Mouse (Mus musculus) left cerebral cortex, postnatal 10 days (tissue): ENCODE measurements around the gene Zcchc17. TPM values are rescaled to one million over a fixed set of nuclear protein-coding genes. Genes with fewer than 3 reads are reported as not detected.

Source experiments
- DNase-seq, 2 experiments: peaks; one replicate each; pipeline ENCODE4 v3.0.0; 2021 to 2022; ENCODE audit warnings: low spot score in 2 of 2, mixed read lengths in 1 of 2; ENCODE audit errors: extremely low spot score in 1 of 2
- intact Hi-C: fragments of 180-260 bp; cut with DNase I; formaldehyde crosslinking; loops from one replicate; pipeline ENCODE4 v1.15.1; 2025
- total RNA-seq, 2 experiments: library from RNA; stranded (reverse); gene quantifications; 2 replicates each; pipeline ENCODE4 v1.2.3; 2021

Zcchc17 gene
- total RNA-seq, 2 experiments from 2014 or later = 49.0 to 54.6 TPM

DNA sequence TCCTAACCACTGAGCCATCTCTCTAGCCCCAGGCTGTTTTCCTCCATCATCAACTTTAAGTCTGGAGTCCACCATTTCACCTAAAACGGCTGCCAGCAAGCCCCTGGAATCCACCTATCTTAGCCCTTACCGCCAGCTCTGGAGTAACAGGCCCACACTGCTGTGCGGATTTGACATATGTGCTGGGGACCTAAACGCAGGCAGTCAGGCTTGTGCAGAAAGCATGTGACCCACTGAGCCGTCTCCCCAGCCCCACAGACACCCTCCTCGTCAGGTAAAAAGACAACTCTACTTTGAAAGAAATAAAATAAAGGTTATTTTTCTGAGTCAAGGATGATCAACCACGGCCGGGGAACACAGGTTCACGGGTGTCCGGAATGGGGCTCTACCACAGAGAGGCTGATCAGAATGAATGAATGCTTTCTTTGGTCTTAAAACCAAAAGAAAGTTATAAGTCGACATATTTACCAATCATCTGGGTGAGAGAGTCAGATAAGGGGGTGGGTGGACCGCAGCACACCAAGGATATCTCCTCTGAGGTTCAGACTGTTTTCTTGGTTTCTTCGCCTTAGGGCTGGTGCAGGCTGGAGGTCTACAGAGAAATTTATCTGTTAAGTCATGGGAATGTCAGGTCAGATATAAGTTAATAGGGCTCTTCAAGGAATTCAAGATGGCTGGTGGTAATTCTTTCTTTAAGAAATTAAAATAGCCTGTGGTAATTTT is 63.3 kb downstream of the Zcchc17 start:
- DNase-seq = no peak
- intact Hi-C loops = no loop called here

DNA sequence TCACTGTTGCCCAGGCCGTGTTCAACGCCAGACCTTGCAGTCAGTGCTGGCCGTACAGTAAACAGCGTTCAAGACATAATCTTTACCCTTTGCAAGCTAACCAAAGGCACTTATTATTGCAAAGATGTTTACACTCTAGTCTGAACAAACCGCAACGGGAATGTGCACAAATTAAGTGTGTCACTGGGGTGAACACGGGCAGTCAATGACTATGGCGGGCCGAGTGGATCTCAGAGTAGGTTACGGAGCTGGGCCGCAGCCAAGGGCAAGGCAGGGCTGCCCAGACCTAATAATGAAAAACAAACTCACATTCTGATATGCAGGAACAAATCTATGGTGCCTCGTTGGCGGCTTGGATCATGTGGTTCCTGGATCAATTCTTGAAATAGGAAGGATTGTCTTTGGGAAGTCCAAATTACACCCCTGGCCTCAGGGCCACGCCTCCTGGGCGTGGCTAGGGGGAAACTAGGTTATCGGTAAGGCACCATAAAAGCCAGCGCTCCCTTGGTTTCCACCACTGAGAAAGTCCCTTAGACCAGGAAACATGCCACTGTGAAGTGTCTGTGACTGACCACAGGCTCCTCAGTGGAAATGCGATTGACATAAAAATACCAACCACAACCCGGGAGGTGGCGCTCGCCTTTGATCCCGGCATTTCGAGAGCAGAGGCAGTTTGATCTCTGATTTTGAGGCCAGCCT is 64.5 kb downstream of the Zcchc17 start:
- intact Hi-C loops = no loop called here
- DNase-seq = no peak

DNA sequence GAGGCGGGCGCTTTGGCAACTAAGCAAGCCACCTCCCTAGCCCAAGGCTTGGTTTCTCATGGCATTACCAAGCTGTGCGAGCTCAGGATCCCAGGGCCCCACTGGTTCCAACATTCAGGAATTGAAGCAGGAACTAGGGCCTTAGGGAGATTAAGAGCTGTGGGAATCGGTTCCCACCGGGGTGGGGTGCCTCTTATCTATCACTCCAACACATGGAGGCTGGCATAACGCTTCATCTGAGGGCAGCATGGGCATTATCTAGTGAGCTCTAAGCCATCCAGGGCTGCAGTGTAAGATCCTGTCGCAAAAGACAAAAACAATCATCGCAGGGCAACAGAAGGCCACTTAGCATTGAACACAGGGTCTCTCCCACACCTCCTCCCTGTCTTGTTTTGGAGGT is 65.2 kb downstream of the Zcchc17 start:
- no peak for DNase-seq
- intact Hi-C loops = no loop called here

DNA sequence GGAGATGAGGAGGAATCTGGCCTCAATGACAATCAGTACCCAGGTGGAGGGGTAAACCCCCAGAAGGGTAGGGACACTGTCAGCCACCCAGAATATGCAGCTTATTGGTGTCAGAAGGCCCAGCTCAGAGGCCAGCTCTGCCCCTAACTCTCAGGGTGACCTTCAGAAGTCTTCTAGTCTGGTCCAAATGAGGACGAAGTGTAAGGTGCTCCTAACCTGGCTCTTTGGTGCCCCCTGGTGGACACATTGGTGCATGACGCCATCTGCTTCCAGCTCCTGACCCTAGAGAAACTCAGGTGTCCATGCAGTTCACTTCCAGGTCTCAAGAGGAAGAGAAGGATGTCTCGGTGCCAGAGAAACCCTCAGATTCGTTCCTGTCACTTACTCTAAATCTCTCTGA is 67.5 kb downstream of the Zcchc17 start:
- peak in 1 of 2 experiments; percentile 55 for DNase-seq
- intact Hi-C loops = loop anchor here (1.0 kb wide), 1 partner anchor 93 kb away; no protein-coding TSS in a partner anchor

DNA sequence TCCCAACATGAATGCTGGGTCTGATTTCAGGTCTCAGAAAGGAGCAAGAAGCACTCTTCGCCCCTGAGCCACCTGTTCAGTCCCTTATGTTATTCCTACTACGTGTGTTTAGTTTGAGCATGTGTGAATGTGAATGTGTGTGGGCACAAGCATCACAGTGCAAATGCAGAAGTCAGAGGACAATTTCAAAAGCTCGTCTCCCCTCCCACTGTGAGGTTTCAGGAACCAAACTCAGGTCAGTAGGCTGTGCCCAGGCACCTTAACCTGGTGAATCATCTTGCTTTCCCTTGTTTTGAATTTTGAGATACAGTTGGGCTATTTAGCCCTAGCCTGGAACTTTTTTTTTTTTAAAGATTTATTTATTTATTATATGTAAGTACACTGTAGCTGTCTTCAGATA is 69.9 kb downstream of the Zcchc17 start:
- no peak for DNase-seq
- intact Hi-C loops = no loop called here

DNA sequence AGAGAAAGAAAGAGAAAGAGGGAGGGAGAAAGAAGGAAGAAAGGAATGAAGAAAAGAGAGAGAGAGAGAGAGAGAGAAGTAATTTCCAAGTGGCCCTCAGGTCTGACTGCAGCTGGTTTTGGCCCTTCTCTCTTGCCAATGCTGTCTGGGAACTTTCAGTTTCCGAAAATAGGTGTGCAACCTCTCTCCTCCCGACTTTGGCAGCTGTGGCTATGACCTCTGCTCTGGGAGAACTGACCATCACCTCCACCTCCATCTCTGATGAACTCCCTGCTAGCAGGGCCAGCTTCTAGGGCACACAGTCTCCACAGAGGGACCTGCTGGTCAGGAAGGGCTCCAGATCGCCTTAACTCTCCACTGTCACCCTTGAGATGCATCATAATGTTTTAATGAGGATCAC is 73.2 kb downstream of the Zcchc17 start:
- intact Hi-C loops = no loop called here

DNA sequence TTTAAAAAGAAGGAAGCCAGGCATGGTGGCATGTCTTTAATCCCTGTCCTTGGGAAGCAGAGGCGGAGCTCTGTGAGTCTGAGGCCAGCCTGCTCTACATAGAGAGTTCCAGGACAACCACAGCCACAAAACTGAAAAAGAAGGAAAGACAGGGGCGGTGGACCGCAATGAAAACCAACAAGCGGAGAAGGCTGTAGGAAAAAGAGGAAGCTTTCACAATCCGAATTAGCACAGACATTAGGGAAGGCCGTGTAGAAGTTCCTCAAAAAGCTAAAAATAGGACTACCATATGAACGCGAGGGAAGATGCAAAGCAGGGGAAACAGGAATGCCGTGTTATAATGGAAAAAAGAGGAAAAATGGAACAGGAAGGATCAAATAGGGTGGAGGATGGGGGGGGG is 75.9 kb downstream of the Zcchc17 start:
- no peak for DNase-seq
- intact Hi-C loops = no loop called here

More for the DNA sequence above, 73.2 kb downstream of the Zcchc17 start:
- DNase-seq = no peak

DNA sequence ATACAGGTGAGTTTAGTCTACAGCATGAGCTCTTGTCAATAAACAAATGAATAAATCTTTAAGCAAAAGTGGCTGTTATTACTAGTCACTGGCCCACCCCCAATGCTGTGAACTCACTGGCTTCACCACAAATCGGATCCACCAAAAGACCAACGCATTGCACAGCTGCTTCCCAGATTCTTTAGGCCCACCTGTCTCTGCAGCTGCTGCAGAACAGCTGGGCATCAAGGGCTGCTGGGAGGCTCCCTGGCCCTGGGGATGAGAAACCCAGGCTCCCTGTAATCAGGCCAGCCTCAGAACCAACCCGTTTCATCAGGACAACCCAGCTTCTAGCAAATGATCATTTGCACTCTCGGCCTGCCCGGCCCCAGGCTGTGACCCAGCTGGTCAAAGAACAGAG is 76.9 kb downstream of the Zcchc17 start:
- intact Hi-C loops = no loop called here

DNA sequence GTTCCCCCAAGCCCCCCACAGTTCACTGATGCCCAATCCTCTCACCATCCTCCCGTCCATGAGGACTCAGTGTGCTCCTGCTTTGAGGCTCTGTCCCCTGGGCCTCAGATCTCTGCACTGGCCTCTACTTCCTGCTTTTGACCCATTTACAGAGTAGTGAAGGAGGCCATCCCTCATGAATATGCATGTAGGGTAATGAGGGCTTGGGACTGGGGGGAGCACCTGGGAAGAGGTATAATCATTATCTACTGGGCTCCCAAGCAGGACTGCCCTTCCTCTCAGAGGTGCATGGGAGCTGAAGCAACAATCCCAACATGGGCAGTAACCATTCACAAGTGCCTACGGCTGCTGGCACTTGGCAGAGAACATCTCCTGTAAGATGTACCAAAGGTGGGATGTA is 80.6 kb downstream of the Zcchc17 start, which contains the start of gene Serinc2:
Serinc2 (minus strand) TSS at position 101 of the 400 bp plus-strand sequence.
- no peak for DNase-seq
- intact Hi-C loops = no loop called here

More for the DNA sequence above, 76.9 kb downstream of the Zcchc17 start:
- DNase-seq = no peak

DNA sequence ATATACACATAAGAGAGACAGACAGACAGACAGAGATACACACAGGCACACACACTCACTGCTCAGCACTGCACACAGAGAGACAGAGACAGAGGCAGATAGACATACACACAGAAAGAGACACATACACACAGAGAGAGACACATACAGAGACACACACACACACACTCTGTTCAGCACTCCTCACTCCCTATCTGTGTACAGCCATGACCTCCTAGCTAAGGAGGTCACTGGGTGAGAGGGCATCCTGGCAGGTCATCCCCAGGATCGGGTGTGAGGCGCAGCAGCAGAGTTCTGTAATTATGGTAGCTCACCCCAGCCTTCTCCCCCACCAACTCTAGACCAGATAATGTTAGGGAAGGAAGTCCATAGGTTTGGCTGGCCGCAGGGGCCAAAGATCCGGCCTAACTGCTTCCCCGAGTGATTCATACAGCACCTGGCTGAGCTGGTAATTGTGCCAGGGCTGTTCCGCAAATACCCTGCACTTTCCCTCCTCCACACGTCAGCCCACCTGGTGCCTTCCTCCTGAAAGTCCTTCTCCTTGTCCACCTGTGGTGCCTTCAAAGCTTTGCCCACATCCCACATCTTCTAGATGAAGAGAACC is 83.1 kb downstream of the Zcchc17 start:
- no peak for DNase-seq
- intact Hi-C loops = no loop called here

DNA sequence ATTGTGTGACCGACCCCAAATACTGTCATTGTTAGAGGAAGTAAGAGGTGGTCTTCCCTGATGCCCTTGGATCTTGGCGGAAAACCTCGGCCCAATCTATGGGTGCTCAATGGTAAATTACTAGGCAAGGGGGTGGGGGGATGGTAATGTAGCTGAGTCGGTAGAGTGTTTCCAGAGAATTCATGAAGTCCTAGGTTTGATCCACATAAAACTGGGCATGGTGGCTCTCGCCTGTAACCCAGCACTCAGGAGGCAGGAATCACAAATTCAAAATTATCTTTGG is 84.0 kb downstream of the Zcchc17 start:
- intact Hi-C loops = no loop called here
- no peak for DNase-seq

DNA sequence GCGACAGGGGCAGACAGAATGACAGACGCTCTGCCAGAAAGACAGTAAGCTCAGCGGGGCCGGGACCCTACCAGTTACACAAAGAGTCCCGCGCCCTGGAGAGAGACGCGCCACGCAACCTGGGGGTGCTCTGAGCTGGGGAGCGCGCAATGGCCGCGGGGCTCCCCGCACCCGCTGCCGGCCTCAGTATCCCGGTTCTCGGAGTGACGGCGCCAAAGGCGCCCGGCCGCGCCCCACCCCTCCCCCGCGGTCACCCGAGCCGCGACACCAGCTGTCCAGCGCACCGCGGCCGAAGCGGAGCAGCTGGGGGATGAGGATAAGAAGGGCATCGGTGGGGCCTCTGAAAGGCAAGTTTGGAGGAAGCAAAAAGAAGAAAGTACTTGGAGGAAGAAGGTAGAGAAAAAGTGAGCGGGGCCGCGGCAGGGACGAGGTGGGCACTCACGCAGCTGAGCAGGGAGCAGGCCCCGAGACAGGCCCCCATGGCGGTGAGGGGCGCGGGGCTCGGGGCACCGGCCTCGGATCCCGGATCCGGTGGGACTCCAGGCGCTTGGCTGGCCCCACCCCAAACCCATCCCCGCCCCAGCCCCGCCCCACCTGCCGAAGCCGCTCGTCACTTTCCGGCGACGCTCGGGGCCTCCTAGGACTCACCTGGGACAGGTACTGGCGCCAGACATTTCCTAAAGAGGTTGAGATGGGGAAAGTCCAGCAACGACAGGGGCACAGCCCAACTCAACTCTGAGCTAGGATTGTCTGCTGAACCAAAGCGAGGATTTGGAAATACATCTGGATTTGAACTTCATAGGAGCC is 84.5 kb downstream of the Zcchc17 start:
- intact Hi-C loops = no loop called here
- DNase-seq = no peak

DNA sequence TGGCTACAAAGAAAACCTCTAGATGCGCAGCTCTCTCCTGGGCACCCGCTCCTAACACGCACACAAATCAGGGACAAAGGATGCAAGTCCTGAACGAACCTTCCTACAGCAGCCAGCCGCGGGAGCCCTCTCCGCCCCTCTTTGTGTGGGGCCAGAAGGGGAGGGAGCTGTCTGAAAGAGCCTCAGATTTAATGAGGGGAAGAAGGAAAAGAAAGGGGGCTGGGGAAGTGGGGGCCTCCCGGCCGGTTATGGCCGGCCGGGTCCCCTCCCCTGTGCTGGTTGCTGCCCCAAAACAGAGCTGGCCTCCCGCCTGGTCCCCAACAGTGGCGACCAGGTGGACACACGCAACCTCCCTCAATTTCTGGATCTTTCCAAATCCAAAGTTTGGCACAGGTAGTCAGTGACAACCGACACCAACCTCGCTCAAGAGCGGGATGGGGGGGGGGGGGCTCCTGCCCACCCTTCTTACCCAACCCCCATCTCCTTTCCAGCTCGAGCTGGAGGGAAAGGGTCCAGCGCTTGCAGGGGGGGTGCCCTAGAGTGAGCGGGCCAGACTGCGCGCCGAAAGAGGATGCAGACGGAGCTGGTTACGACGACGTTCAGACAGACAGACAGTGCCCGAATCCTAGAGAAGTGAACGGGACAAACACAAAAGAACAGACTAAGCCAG is 85.3 kb downstream of the Zcchc17 start:
- no peak for DNase-seq
- intact Hi-C loops = no loop called here

DNA sequence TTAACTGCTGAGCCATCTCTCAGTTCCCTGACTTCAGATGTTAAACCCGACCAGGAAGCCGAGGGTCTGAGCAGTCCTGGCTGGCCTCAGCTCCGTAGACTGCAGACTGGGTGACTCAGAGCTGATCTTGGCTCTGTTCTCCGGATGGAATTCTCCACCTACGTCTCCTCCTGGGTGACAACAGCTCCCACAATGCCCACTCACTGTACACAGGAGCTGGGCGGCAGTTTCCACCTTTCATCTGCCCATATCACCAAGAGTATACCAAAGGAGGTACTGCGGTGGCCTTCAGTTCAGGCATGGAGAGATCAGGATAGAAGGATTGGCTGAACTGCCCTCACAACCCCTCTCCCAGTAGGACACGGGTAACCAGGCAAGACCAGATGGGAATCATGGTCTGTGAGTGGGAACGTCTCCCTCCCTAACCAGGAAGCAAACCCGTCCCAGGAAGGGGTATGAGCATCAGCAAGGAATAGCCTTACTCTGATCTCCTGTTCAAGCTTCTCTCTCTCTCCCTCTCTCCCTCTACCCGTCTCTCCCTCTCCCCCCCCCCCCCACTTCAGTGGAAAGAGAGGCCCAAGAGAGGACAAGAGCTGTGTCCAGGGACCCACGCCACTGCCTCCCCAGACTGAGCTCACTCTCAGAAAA is 85.9 kb downstream of the Zcchc17 start:
- intact Hi-C loops = no loop called here
- DNase-seq = no peak

DNA sequence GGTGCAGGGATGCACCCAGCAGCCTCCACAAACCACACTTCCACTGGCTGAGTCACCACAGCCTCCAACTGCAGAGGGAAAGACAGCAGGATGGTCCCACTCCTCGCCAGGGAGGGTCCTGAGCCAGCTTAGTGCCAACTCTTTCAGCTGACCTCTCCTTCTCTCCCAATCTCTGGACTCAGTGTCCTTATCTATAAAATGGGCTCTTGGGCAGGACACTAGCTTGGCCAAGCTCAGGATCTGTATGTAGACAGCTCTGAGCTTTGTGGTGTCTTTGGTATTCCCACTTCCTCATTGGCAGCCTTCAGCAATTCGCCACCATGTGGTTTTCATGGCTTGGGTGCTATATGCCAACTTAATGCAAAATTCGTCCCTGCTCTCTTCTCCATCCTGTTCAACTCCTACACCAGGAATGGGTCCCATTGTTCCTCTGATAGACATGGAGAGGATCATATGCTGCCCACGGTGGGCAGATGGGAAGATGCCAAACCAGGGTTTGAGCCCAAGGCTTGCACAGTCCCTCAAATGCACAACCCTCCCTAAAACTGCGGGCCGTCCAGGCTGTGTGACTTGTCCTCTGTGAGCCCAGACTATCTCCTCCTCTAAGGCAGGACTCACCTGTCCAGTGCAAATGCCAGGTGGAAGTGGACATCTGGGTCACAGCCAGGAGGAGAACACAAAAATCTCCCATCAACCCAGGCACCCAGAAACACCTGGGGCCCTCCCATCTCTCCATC is 89.0 kb downstream of the Zcchc17 start:
- intact Hi-C loops = no loop called here

DNA sequence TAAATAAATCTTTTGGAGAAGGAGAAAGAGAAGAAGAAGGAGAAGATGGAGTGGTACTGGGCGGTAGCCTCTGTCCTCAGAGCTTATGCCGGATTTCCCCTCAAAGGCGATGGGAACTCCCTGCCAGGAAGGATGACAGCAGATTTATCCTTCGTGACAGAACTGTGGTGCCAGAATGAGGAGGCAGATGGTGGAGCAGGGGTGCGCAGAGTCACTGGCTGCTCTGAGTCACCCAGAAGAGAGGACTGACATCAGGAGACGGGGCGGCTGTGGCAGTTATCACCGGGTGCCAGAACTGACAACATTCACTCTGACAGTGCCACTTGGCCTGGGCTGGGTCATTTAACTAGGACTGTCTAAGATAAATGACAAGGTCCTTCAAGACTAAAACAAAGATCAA is 89.7 kb downstream of the Zcchc17 start:
- intact Hi-C loops = no loop called here
- DNase-seq = peak; percentile 40 to 46

More for the DNA sequence above, 89.0 kb downstream of the Zcchc17 start:
- no peak for DNase-seq

DNA sequence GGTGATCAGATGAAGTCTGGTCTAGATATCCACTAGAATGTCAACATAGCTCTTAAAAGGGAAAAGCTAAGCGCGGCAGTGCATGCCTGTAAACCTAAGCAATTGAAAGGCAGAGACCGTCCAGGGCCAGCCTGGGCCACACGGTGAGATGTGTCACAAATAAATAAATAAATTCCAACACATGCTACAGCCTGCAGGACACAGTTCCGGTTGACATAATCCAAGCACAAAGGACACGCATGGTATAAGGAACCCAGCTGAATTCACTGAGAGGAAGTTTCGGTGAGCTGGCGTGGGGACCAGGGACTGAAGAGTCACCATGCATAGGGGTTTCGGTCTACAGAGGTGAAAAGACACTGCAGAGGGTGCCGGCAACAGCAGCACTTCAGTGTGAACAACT is 91.0 kb downstream of the Zcchc17 start:
- intact Hi-C loops = no loop called here
- DNase-seq = no peak

DNA sequence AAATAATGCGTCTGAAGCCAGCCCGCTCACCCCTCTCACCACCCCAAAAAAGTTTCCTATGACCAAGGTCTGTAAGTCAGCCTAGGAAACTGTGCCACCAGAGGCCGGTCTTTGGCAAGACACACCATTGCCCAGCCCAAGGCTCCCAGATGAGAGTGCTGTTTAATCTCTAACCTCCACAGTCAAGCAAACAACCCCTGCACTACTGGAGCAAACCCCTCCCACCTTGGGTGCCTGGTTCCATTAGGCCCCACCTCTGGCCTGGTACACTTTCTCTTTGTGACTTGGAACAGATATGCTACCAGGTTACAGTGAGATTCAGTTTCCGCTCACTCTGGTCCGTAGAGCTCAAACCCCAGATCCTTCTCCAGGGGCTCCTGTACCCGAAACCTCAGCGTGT is 92.7 kb downstream of the Zcchc17 start:
- DNase-seq = no peak
- intact Hi-C loops = no loop called here
